Mouse (Mus musculus) heart, embryonic 15.5 days (tissue): Measurements from ENCODE around the gene Msrb1. TPM values are rescaled to one million over a fixed set of nuclear protein-coding genes. Genes with fewer than 3 reads are reported as not detected.

Source experiments
- ATAC-seq: fragments of 200-750 bp; cut with Nextera tagmentation; replicated peaks from 2 replicates; pipeline ENCODE4 v1.8.0; 2017; ENCODE audit warnings: low read depth, moderate TSS enrichment; ENCODE audit not compliant: insufficient number of reproducible peaks, insufficient read depth, low FRiP score
- H3K27ac ChIP-seq: fragments of 300-500 bp; sonication (generic); 2 replicates; pipeline ENCODE4 v1.5.1; 2015; ENCODE audit warnings: mild to moderate bottlenecking, inconsistent platforms
- H3K27me3 ChIP-seq: fragments of 300-500 bp; sonication (generic); 2 replicates; pipeline ENCODE4 v1.6.1; 2015; ENCODE audit warnings: inconsistent platforms
- H3K36me3 ChIP-seq: fragments of 300-500 bp; sonication (generic); 2 replicates; pipeline ENCODE4 v1.6.1; 2015; ENCODE audit warnings: mild to moderate bottlenecking, inconsistent platforms
- H3K4me1 ChIP-seq: fragments of 300-500 bp; sonication (generic); replicated peaks from 2 replicates; pipeline ENCODE4 v1.6.1; 2015; ENCODE audit warnings: inconsistent platforms
- H3K4me2 ChIP-seq: fragments of 300-500 bp; sonication (generic); 2 replicates; pipeline ENCODE4 v1.6.1; 2015; ENCODE audit warnings: inconsistent platforms, mild to moderate bottlenecking, moderate library complexity
- H3K4me3 ChIP-seq: fragments of 300-500 bp; sonication (generic); 2 replicates; pipeline ENCODE4 v1.5.1; 2015; ENCODE audit warnings: mild to moderate bottlenecking, inconsistent platforms
- H3K9ac ChIP-seq: fragments of 300-500 bp; sonication (generic); 2 replicates; pipeline ENCODE4 v1.6.1; 2015; ENCODE audit warnings: mild to moderate bottlenecking, inconsistent platforms
- H3K9me3 ChIP-seq: fragments of 300-500 bp; sonication (generic); replicated peaks from 2 replicates; pipeline ENCODE4 v1.6.1; 2016; ENCODE audit warnings: inconsistent platforms
- WGBS: fragments of 180-500 bp; shearing (Covaris S2); methylation state at CpG from one replicate; pipeline ENCODE4 v1.1.7; 2015; ENCODE audit warnings: mixed read lengths; 5-methylcytosine and 5-hydroxymethylcytosine counted together
- polyA plus RNA-seq: library from polyadenylated mRNA; unstranded; fragments of >200 nt; fragmentation: Nextera tagmentation; extraction: Ambion mirVana; gene quantifications from 2 replicates; pipeline ENCODE4 v1.2.1, GENCODE M21; 2015

Msrb1 gene
- polyA plus RNA-seq, 1 experiment from 2014 or later: 21.4 TPM

DNA sequence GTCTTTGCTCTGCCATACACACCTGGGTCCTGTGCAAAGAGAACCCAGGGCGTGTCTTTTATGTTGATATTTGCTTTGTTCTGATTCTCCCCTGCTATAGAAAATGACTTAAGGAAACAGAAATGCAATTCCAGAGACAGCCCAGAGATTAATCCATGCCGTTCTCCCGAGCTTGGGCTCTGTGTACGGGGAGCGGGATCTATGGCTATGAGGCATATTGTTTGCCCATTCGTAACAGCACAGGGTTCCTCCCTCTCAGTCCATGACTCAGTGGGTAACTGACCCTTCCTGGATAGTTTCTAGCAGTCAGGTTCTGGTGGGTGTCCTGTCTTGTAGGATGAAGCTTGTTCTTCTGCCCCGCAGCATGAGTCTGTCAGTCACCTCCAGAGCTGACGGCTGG lies 38.7 kb downstream of the Msrb1 start:
- H3K4me1 ChIP-seq: no peaks in the 10 kb centered on the region
- H3K27me3 ChIP-seq: no peaks in the 10 kb centered on the region
- no peak overlapping the region for H3K9ac ChIP-seq
- no peaks in the 10 kb centered on the region for H3K36me3 ChIP-seq
- no peak overlapping the region for H3K27ac ChIP-seq
- ATAC-seq: no peak
- H3K4me2 ChIP-seq: no peak overlapping the region
- no peak overlapping the region for H3K4me3 ChIP-seq
- 79% methylated on average over 8 of the region's 8 CpGs for WGBS
- H3K9me3 ChIP-seq: no peaks in the 10 kb centered on the region

- Histone ChIP-seq H3K9me3 (no peaks in the 10 kb centered on the region), H3K27me3 (no peaks in the 10 kb centered on the region), H3K9ac (no peak overlapping the region), H3K4me1 (no peaks in the 10 kb centered on the region), H3K4me2 (no peak overlapping the region), H3K27ac (no peak overlapping the region), H3K36me3 (no peaks in the 10 kb centered on the region), H3K4me3 (no peak overlapping the region)
- no peak for ATAC-seq
- WGBS: 62% methylated on average over 2 of the region's 2 CpGs
Observed at GRCm38 (mm10) chr17:24777073-24777472, 40.6 kb downstream of the Msrb1 start.

DNA sequence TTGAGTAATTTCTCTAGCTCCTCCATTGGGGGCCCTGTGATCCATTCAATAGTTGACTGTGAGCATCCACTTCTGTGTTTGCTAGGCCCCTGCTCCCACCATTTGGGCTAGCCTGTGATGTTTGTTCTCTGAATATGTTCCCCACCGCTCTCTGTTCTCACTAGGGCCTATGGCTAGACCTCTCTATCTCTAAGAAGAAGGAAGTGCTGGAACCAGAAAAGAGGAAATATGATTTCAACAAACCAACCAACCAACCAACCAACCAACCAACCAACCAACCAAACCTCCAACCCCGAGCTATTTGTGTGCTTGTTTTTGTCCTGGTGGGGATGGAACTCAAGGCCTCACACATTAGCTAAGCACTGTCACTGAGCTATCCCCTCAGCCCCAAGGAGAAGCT lies 44.4 kb downstream of the Msrb1 start:
- Histone ChIP-seq H3K4me3 (no peak overlapping the region), H3K27me3 (no peaks in the 10 kb centered on the region), H3K9me3 (no peaks in the 10 kb centered on the region), H3K4me1 (no peaks in the 10 kb centered on the region), H3K36me3 (no peaks in the 10 kb centered on the region), H3K4me2 (no peak overlapping the region), H3K9ac (no peak overlapping the region), H3K27ac (no peak overlapping the region)
- ATAC-seq: no peak
- 77% methylated on average over 2 of the region's 2 CpGs for WGBS

GRCm38 (mm10) chr17:24792190-24792589 lies 55.7 kb downstream of the Msrb1 start:
- no peak for ATAC-seq
- Histone ChIP-seq H3K4me1 (no peaks in the 10 kb centered on the region), H3K27ac (no peak overlapping the region), H3K4me3 (no peak overlapping the region), H3K27me3 (no peaks in the 10 kb centered on the region), H3K4me2 (no peak overlapping the region), H3K9me3 (no peaks in the 10 kb centered on the region), H3K36me3 (no peaks in the 10 kb centered on the region), H3K9ac (no peak overlapping the region)
- WGBS: 58% methylated on average over 8 of the region's 8 CpGs

Other genes with a start within 250 kb of the Msrb1 start
- gene Caskin1, start 248.0 kb upstream of the Msrb1 start, polyA plus RNA-seq: 0.39 and 0.94 TPM in 2 replicates
- 59.2 and 84.9 TPM in 2 replicates for gene Traf7, start 208.7 kb upstream of the Msrb1 start, polyA plus RNA-seq
- 0.97 and 1.2 TPM in 2 replicates for gene Rab26, start 202.4 kb upstream of the Msrb1 start, polyA plus RNA-seq
- gene Pkd1, start 186.8 kb upstream of the Msrb1 start, polyA plus RNA-seq: 12.4 and 21.1 TPM in 2 replicates
- gene Tsc2, start 104.0 kb upstream of the Msrb1 start, polyA plus RNA-seq: 39.0 and 56.0 TPM in 2 replicates
- gene Nthl1, start 104.0 kb upstream of the Msrb1 start, polyA plus RNA-seq: 7.7 and 10.9 TPM in 2 replicates
- 55.5 and 61.4 TPM in 2 replicates for gene Slc9a3r2, start 86.3 kb upstream of the Msrb1 start, polyA plus RNA-seq
- 0.26 TPM in 1 of 2 replicates, not detected in the other for gene Npw, start 78.2 kb upstream of the Msrb1 start, polyA plus RNA-seq
- gene Zfp598, start 67.0 kb upstream of the Msrb1 start, polyA plus RNA-seq: 12.5 and 18.1 TPM in 2 replicates
- 0.44 and 3.0 TPM in 2 replicates for gene Syngr3, start 46.7 kb upstream of the Msrb1 start, polyA plus RNA-seq
- 26.3 and 26.8 TPM in 2 replicates for gene Gfer, start 40.5 kb upstream of the Msrb1 start, polyA plus RNA-seq
- gene Noxo1, start 40.4 kb upstream of the Msrb1 start, polyA plus RNA-seq: 0.94 and 1.3 TPM in 2 replicates
- gene Tbl3, start 29.0 kb upstream of the Msrb1 start, polyA plus RNA-seq: 34.4 and 50.9 TPM in 2 replicates
- gene Rnf151, start 18.6 kb upstream of the Msrb1 start, polyA plus RNA-seq: 0.13 TPM in 1 of 2 replicates, not detected in the other
- gene Rps2, start 18.5 kb upstream of the Msrb1 start, polyA plus RNA-seq: 770 and 917 TPM in 2 replicates
- gene Ndufb10, start 12.2 kb upstream of the Msrb1 start, polyA plus RNA-seq: 410 and 528 TPM in 2 replicates
- 1.4 and 1.6 TPM in 2 replicates for gene Rpl3l, start 8.8 kb upstream of the Msrb1 start, polyA plus RNA-seq
- 0.33 and 0.37 TPM in 2 replicates for gene Hs3st6, start 16.3 kb downstream of the Msrb1 start, polyA plus RNA-seq
- gene Meiob, start 67.6 kb downstream of the Msrb1 start, polyA plus RNA-seq: not detected in 2 replicates
- gene Hagh, start 103.5 kb downstream of the Msrb1 start, polyA plus RNA-seq: 56.7 TPM in 2 replicates
- 39.8 and 49.1 TPM in 2 replicates for gene Fahd1, start 113.7 kb downstream of the Msrb1 start, polyA plus RNA-seq
- gene Igfals, start 129.4 kb downstream of the Msrb1 start, polyA plus RNA-seq: 0.19 and 0.23 TPM in 2 replicates
- 28.6 and 42.8 TPM in 2 replicates for gene Nubp2, start 149.7 kb downstream of the Msrb1 start, polyA plus RNA-seq
- 22.7 and 30.6 TPM in 2 replicates for gene Spsb3, start 150.0 kb downstream of the Msrb1 start, polyA plus RNA-seq
- 16.6 and 21.3 TPM in 2 replicates for gene Eme2, start 158.4 kb downstream of the Msrb1 start, polyA plus RNA-seq
- gene Mrps34, start 158.5 kb downstream of the Msrb1 start, polyA plus RNA-seq: 74.7 and 78.0 TPM in 2 replicates
- 32.2 and 36.5 TPM in 2 replicates for gene Nme3, start 159.9 kb downstream of the Msrb1 start, polyA plus RNA-seq
- gene Mapk8ip3, start 200.3 kb downstream of the Msrb1 start, polyA plus RNA-seq: 23.2 and 28.2 TPM in 2 replicates
- gene Jpt2, start 224.0 kb downstream of the Msrb1 start, polyA plus RNA-seq: 73.4 and 100 TPM in 2 replicates